Mouse (Mus musculus) hindbrain, embryonic 12.5 days (tissue): ENCODE measurements around the gene Nodal. TPM values are rescaled to one million over a fixed set of nuclear protein-coding genes. Genes with fewer than 3 reads are reported as not detected.

ENCODE experiments used
- ATAC-seq: fragments of 200-750 bp; cut with Nextera tagmentation; 2 replicates; pipeline ENCODE4 v1.8.0; 2017; ENCODE audit warnings: moderate TSS enrichment; ENCODE audit not compliant: low FRiP score
- H3K27ac ChIP-seq: fragments of 300-500 bp; sonication (generic); 2 replicates; pipeline ENCODE4 v1.5.1; 2016; ENCODE audit warnings: mild to moderate bottlenecking
- H3K27me3 ChIP-seq: fragments of 300-500 bp; sonication (generic); 2 replicates; pipeline ENCODE4 v1.6.1; 2016; ENCODE audit warnings: mild to moderate bottlenecking
- H3K36me3 ChIP-seq: fragments of 300-500 bp; sonication (generic); 2 replicates; pipeline ENCODE4 v1.6.1; 2016; ENCODE audit warnings: mild to moderate bottlenecking
- H3K4me1 ChIP-seq: fragments of 300-500 bp; sonication (generic); 2 replicates; pipeline ENCODE4 v1.6.1; 2016
- H3K4me2 ChIP-seq: fragments of 300-500 bp; sonication (generic); replicated peaks from 2 replicates; pipeline ENCODE4 v1.6.1; 2016; ENCODE audit warnings: mild to moderate bottlenecking
- H3K4me3 ChIP-seq: fragments of 300-500 bp; sonication (generic); 2 replicates; pipeline ENCODE4 v1.5.1; 2016; ENCODE audit warnings: mild to moderate bottlenecking
- H3K9ac ChIP-seq: fragments of 300-500 bp; sonication (generic); 2 replicates; pipeline ENCODE4 v1.6.1; 2016; ENCODE audit warnings: mild to moderate bottlenecking, moderate library complexity
- H3K9me3 ChIP-seq: fragments of 300-500 bp; sonication (generic); replicated peaks from 2 replicates; pipeline ENCODE4 v1.6.1; 2016; ENCODE audit warnings: mild to moderate bottlenecking
- WGBS: fragments of 180-500 bp; shearing (Covaris S2); methylation state at CpG from one replicate; pipeline ENCODE4 v1.1.7; 2016; 5-methylcytosine and 5-hydroxymethylcytosine counted together
- polyA plus RNA-seq: library from polyadenylated mRNA; unstranded; fragments of >200 nt; fragmentation: Nextera tagmentation; extraction: Ambion mirVana; gene quantifications from 2 replicates; pipeline ENCODE4 v1.2.1, GENCODE M21; 2016

Gene Nodal
- polyA plus RNA-seq, 1 experiment from 2014 or later, result 0.10 TPM

GRCm38 (mm10) chr10:61382281-61382731, 35.5 kb upstream of the Nodal start:
- no peaks in the 10 kb centered on the region for H3K9me3 ChIP-seq
- peak overlapping the region; percentile 70 for H3K4me2 ChIP-seq
- under 1% methylated on average over 8 of the region's 8 CpGs for WGBS
- H3K9ac ChIP-seq, result peak overlapping the region; percentile 61; the same call in 1 of the 2 replicates
- H3K4me1 ChIP-seq, result peaks cover 36% of the 10 kb centered on the region
- peak overlapping the region; percentile 63 for H3K4me3 ChIP-seq
- H3K27me3 ChIP-seq, result peaks cover 26% of the 10 kb centered on the region
- 0 out of 2 replicates have a peak overlapping the region, but pooled peaks have one; percentile 6 for H3K27ac ChIP-seq
- no peaks in the 10 kb centered on the region for H3K36me3 ChIP-seq
- ATAC-seq, result no peak

GRCm38 (mm10) chr10:61383021-61383714, 34.6 kb upstream of the Nodal start, which contains the start of gene Pald1:
Gene Pald1 (minus strand): TSS chr10:61383530.
- Histone ChIP-seq H3K4me1 (peaks cover 36% of the 10 kb centered on the region), H3K4me3 (peak within 1 kb of the TSS; percentile 63), H3K9ac (peak within 1 kb of the TSS; percentile 61), H3K27me3 (peaks cover 26% of the 10 kb centered on the region), H3K27ac (peak within 1 kb of the TSS; percentile 46), H3K4me2 (peak within 1 kb of the TSS; percentile 70), H3K9me3 (no peaks in the 10 kb centered on the region), H3K36me3 (no peaks in the 10 kb centered on the region)
- under 1% methylated on average over 60 of the region's 60 CpGs for WGBS
- peak; percentile 89 for ATAC-seq

GRCm38 (mm10) chr10:61383715-61384047, 34.1 kb upstream of the Nodal start:
- Histone ChIP-seq H3K27ac (peak overlapping the region; percentile 46), H3K9me3 (no peaks in the 10 kb centered on the region), H3K4me1 (peaks cover 36% of the 10 kb centered on the region), H3K9ac (peak overlapping the region; percentile 61), H3K4me3 (peak overlapping the region; percentile 63), H3K4me2 (peak overlapping the region; percentile 70), H3K36me3 (no peaks in the 10 kb centered on the region), H3K27me3 (peaks cover 25% of the 10 kb centered on the region)
- 4% methylated on average over 11 of the region's 11 CpGs for WGBS
- ATAC-seq, result peak; percentile 14; the same call in 1 of the 2 replicates

- H3K27ac ChIP-seq, result no peak overlapping the region
- 75% methylated on average over 6 of the region's 6 CpGs for WGBS
Observed at GRCm38 (mm10) chr10:61385174-61385573, 32.6 kb upstream of the Nodal start.

GRCm38 (mm10) chr10:61386284-61386683, 31.5 kb upstream of the Nodal start:
- H3K27ac ChIP-seq, result no peak overlapping the region
- no peaks in the 10 kb centered on the region for H3K9me3 ChIP-seq
- no peaks in the 10 kb centered on the region for H3K36me3 ChIP-seq
- H3K4me1 ChIP-seq, result peaks cover 30% of the 10 kb centered on the region
- no peak overlapping the region for H3K9ac ChIP-seq
- no peak overlapping the region for H3K4me2 ChIP-seq
- H3K4me3 ChIP-seq, result no peak overlapping the region
- 72% methylated on average over 6 of the region's 6 CpGs for WGBS
- no peak for ATAC-seq
- peaks cover 12% of the 10 kb centered on the region; the same call in 1 of the 2 replicates for H3K27me3 ChIP-seq

More at GRCm38 (mm10) chr10:61385174-61385573, 32.6 kb upstream of the Nodal start:
- Histone ChIP-seq H3K4me2 (no peak overlapping the region), H3K36me3 (no peaks in the 10 kb centered on the region), H3K9me3 (no peaks in the 10 kb centered on the region), H3K4me1 (peaks cover 39% of the 10 kb centered on the region), H3K4me3 (no peak overlapping the region), H3K9ac (no peak overlapping the region), H3K27me3 (peaks cover 21% of the 10 kb centered on the region)
- no peak for ATAC-seq

GRCm38 (mm10) chr10:61389020-61389419, 28.8 kb upstream of the Nodal start:
- peaks cover 9% of the 10 kb centered on the region; the same call in 1 of the 2 replicates for H3K27me3 ChIP-seq
- no peak overlapping the region for H3K27ac ChIP-seq
- H3K4me2 ChIP-seq, result no peak overlapping the region
- peak; percentile 72 for ATAC-seq
- WGBS, result 34% methylated on average over 5 of the region's 5 CpGs
- no peaks in the 10 kb centered on the region for H3K36me3 ChIP-seq
- H3K9me3 ChIP-seq, result no peaks in the 10 kb centered on the region
- H3K4me3 ChIP-seq, result no peak overlapping the region
- no peak overlapping the region for H3K9ac ChIP-seq
- peaks cover 11% of the 10 kb centered on the region for H3K4me1 ChIP-seq

- H3K4me2 ChIP-seq, result no peak overlapping the region
- no peaks in the 10 kb centered on the region for H3K9me3 ChIP-seq
- 75% methylated on average over 2 of the region's 2 CpGs for WGBS
- H3K4me1 ChIP-seq, result peaks cover 16% of the 10 kb centered on the region
- H3K9ac ChIP-seq, result no peak overlapping the region
- no peak for ATAC-seq
- H3K4me3 ChIP-seq, result no peak overlapping the region
- no peaks in the 10 kb centered on the region for H3K36me3 ChIP-seq
- H3K27me3 ChIP-seq, result peaks cover 6% of the 10 kb centered on the region; the same call in 1 of the 2 replicates
- H3K27ac ChIP-seq, result no peak overlapping the region
Observed at GRCm38 (mm10) chr10:61390148-61390547, 27.6 kb upstream of the Nodal start.

- H3K4me2 ChIP-seq, result no peak overlapping the region
- H3K27ac ChIP-seq, result no peak overlapping the region
- H3K4me1 ChIP-seq, result peaks cover 16% of the 10 kb centered on the region
- no peak overlapping the region for H3K9ac ChIP-seq
- no peaks in the 10 kb centered on the region for H3K36me3 ChIP-seq
- H3K9me3 ChIP-seq, result no peaks in the 10 kb centered on the region
- no peak for ATAC-seq
- no peak overlapping the region for H3K4me3 ChIP-seq
- 60% methylated on average over 4 of the region's 4 CpGs for WGBS
- H3K27me3 ChIP-seq, result 0 out of 2 replicates have a peak, but pooled peaks cover 2% of the 10 kb centered on the region
Observed at GRCm38 (mm10) chr10:61392584-61392983, 25.2 kb upstream of the Nodal start.

- Histone ChIP-seq H3K4me2 (no peak overlapping the region), H3K4me3 (no peak overlapping the region), H3K27me3 (0 out of 2 replicates have a peak, but pooled peaks cover 2% of the 10 kb centered on the region), H3K36me3 (no peaks in the 10 kb centered on the region), H3K9ac (no peak overlapping the region; the same call in 1 of the 2 replicates), H3K4me1 (peaks cover 8% of the 10 kb centered on the region), H3K9me3 (no peaks in the 10 kb centered on the region), H3K27ac (peak overlapping the region; percentile 23; the same call in 1 of the 2 replicates)
- ATAC-seq, result 0 out of 2 replicates have a peak, but pooled peaks have one; percentile 33
- 16% methylated on average over 9 of the region's 9 CpGs for WGBS
Observed at GRCm38 (mm10) chr10:61394476-61395136, 23.2 kb upstream of the Nodal start.

- 52% methylated on average over 3 of the region's 3 CpGs for WGBS
- H3K4me2 ChIP-seq, result no peak overlapping the region
- peaks cover 7% of the 10 kb centered on the region for H3K4me1 ChIP-seq
- H3K9ac ChIP-seq, result no peak overlapping the region
- no peak for ATAC-seq
- no peak overlapping the region for H3K4me3 ChIP-seq
- no peaks in the 10 kb centered on the region for H3K36me3 ChIP-seq
- H3K27me3 ChIP-seq, result no peaks in the 10 kb centered on the region
- no peak overlapping the region for H3K27ac ChIP-seq
- no peaks in the 10 kb centered on the region for H3K9me3 ChIP-seq
Observed at GRCm38 (mm10) chr10:61398125-61398524, 19.6 kb upstream of the Nodal start.

GRCm38 (mm10) chr10:61399156-61399734, 18.5 kb upstream of the Nodal start:
- Histone ChIP-seq H3K4me2 (no peak overlapping the region), H3K9me3 (no peaks in the 10 kb centered on the region), H3K36me3 (no peaks in the 10 kb centered on the region), H3K4me1 (peaks cover 6% of the 10 kb centered on the region), H3K27ac (no peak overlapping the region), H3K9ac (no peak overlapping the region), H3K27me3 (no peaks in the 10 kb centered on the region), H3K4me3 (no peak overlapping the region)
- ATAC-seq, result peak; percentile 65
- 19% methylated on average over 12 of the region's 13 CpGs for WGBS

- H3K4me2 ChIP-seq, result no peak overlapping the region
- 89% methylated on average over 5 of the region's 5 CpGs for WGBS
- no peaks in the 10 kb centered on the region for H3K9me3 ChIP-seq
- no peak overlapping the region for H3K9ac ChIP-seq
- no peak for ATAC-seq
- H3K27me3 ChIP-seq, result no peaks in the 10 kb centered on the region
- H3K4me1 ChIP-seq, result no peaks in the 10 kb centered on the region
- H3K4me3 ChIP-seq, result no peak overlapping the region
- H3K27ac ChIP-seq, result no peak overlapping the region
- H3K36me3 ChIP-seq, result no peaks in the 10 kb centered on the region
Observed at GRCm38 (mm10) chr10:61400407-61400806, 17.4 kb upstream of the Nodal start.
